ENCODE assay signal across 16 mouse cellular contexts in the genomic region with DNA sequence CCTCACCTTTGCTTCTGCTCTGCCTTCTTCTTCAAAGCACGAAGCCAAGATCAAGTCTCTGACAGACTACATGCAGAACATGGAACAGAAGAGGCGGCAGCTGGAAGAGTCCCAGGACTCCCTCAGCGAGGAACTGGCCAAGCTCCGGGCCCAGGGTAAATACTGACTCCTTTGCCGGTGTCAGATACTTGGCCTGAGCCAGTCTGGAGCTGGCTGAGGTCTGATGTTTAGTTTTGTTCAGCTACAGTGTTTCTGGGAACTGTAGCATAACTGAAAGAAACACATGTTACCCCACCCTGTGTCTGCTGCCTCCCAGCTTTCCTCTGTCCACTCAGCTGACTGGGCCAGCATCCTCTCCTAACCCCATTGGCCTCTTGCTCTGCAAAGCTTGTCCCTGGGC. TPM values are rescaled to one million over a fixed set of nuclear protein-coding genes. Genes with fewer than 3 reads are reported as not detected.
A peak's percentile ranks its signal among the peaks of the same experiment; 100 is the strongest.
DNase-seq lines count a peak whose midpoint lies in the region; TF ChIP-seq lines count a peak whose summit lies in the region.
"Had no signal": no experiment of that assay in that cellular context is flagged by ENCODE, and none has a peak within 500 bp of the region (broad histone marks: within the 10 kb centered on the region; RNA-seq: fewer than 3 reads in every experiment).

No protein-coding gene starts in this region.

- no peak overlapping the region for H3K4me3 ChIP-seq in gastrocnemius, adult 2 months
- H3K4me3 ChIP-seq: embryonic facial prominence, embryonic 10.5 days; hindbrain, embryonic 13.5 days; midbrain, embryonic 15.5 days had no signal

- DNase-seq in gastrocnemius, adult 2 months: peak; percentile 35
- no peak for DNase-seq in gastrocnemius, postnatal 25 days
- DNase-seq in left cerebral cortex, postnatal 4 days: peak; percentile 76
- no peak for DNase-seq in left cerebral cortex, postnatal 25 days (ENCODE audit: low spot score in 2 of 2)
- peak; percentile 78 to 83 for DNase-seq in cerebellum, adult 18-20 months
- peak; percentile 42 for DNase-seq in lung, postnatal 14 days
- no peak for DNase-seq in left cerebral cortex, adult 9 months (ENCODE audit: low spot score in 2 of 2)
- DNase-seq in thymus, postnatal 14 days: no peak
- DNase-seq: kidney, postnatal 36 days; spleen, adult 18-20 months; thymus, postnatal 36 days had no signal

- no peak for TF ChIP-seq CTCF in gastrocnemius, adult 2 months (IDR thresholded peaks at IDR 0.05)

- no peak overlapping the region for H3K27ac ChIP-seq in gastrocnemius, adult 2 months
- H3K27ac ChIP-seq: embryonic facial prominence, embryonic 10.5 days; hindbrain, embryonic 13.5 days; liver, embryonic 14.5 days; midbrain, embryonic 15.5 days had no signal

- intact Hi-C loops in gastrocnemius, adult 2 months (cut with DNase I): no loop called here
- intact Hi-C loops in left cerebral cortex, postnatal 4 days (cut with DNase I): loop anchor here (10.0 kb wide), 1 partner anchor 814 kb away; no protein-coding TSS in a partner anchor
- intact Hi-C loops in left cerebral cortex, postnatal 25 days (cut with DNase I): loop anchor here (10.0 kb wide), 1 partner anchor 824 kb away; no protein-coding TSS in a partner anchor

RNA-seq across cellular contexts. Expression of gene Lypd6b, which starts 48.4 kb away (rescaled TPM):
- not detected for total RNA-seq in gastrocnemius, adult 2 months (2021)
- not detected for total RNA-seq in gastrocnemius, postnatal 25 days (2021)
- 10 to 100 TPM; 19.3 to 21.4 TPM for total RNA-seq in left cerebral cortex, postnatal 4 days (2021)
- 1 to 10 TPM; 8.1 to 8.6 TPM for total RNA-seq in left cerebral cortex, postnatal 25 days (2021)
- total RNA-seq: gastrocnemius, adult 8-10 months had no signal

Comparison
In these comparisons a context has a peak if more than half of its experiments do, and no peak if none do; other contexts are left out.
1. DNase-seq: peak in gastrocnemius, adult 2 months (single experiment), left cerebral cortex, postnatal 4 days (single experiment), cerebellum, adult 18-20 months (2 of 2) and lung, postnatal 14 days (single experiment); none in gastrocnemius, postnatal 25 days (single experiment), left cerebral cortex, postnatal 25 days (0 of 2), left cerebral cortex, adult 9 months (0 of 2) and thymus, postnatal 14 days (single experiment).
2. RNA of gene Lypd6b, which starts 48.4 kb away (total RNA-seq): 19.3 to 21.4 TPM in left cerebral cortex, postnatal 4 days and 8.1 to 8.6 TPM in left cerebral cortex, postnatal 25 days; not detected in gastrocnemius, adult 2 months and not detected in gastrocnemius, postnatal 25 days; every median in the first group is over 4 times any median in the second.